Mouse (Mus musculus) liver, adult 10 weeks (tissue): ENCODE measurements around the gene Ibsp. TPM values are rescaled to one million over a fixed set of nuclear protein-coding genes. Genes with fewer than 3 reads are reported as not detected.

Experiments used
- polyA plus RNA-seq: library from polyadenylated mRNA; stranded (reverse); fragments of 350-450 nt; fragmentation: Illumina TruSeq; extraction: RNeasy Lipid Tissue Mini Kit (QIAGEN cat#74804); gene quantifications from one replicate; pipeline ENCODE4 v1.2.3, GENCODE M21; 2014; ENCODE audit warnings: low read depth, low replicate concordance

Gene Ibsp
- not detected for polyA plus RNA-seq

GRCm38 (mm10) chr5:104298994-104299393 is at the start of gene Ibsp:
TSS of gene Ibsp (plus strand) at chr5:104299171.

GRCm38 (mm10) chr5:104325029-104325428 is 26.1 kb downstream of the Ibsp start, which contains the start of gene Mepe:
TSS of gene Mepe (plus strand) at chr5:104325329.

Other genes starting within 250 kb of the Ibsp start
- not detected for gene Gm17660, start 221.6 kb upstream of the Ibsp start, polyA plus RNA-seq
- 5.5 TPM for gene Sparcl1, start 185.4 kb upstream of the Ibsp start, polyA plus RNA-seq
- gene Dspp, start 128.5 kb upstream of the Ibsp start, polyA plus RNA-seq = not detected
- gene Dmp1, start 96.6 kb upstream of the Ibsp start, polyA plus RNA-seq = not detected
- not detected for gene Mepe, start 26.2 kb downstream of the Ibsp start, polyA plus RNA-seq
- 119 TPM for gene Spp1, start 135.9 kb downstream of the Ibsp start, polyA plus RNA-seq
- gene Pkd2, start 160.3 kb downstream of the Ibsp start, polyA plus RNA-seq = 13.7 TPM
- gene BC005561, start 209.2 kb downstream of the Ibsp start, polyA plus RNA-seq = 6.8 TPM